Mouse (Mus musculus): ENCODE results near the gene Dip2c. TPM values are rescaled to one million over a fixed set of nuclear protein-coding genes. Genes with fewer than 3 reads are reported as not detected.
A peak's percentile ranks its signal among the peaks of the same experiment; 100 is the strongest.

The Dip2c gene
- total RNA-seq, 2 experiments from 2014 or later, result 63.2 to 67.0 TPM

- DNase-seq, result peak; percentile 30
These were observed 53.1 kb downstream of the Dip2c start for GRCm38 (mm10) chr13:9329307-9329915.

- DNase-seq, result no peak
These were observed 56.9 kb downstream of the Dip2c start for GRCm38 (mm10) chr13:9333187-9333586.

GRCm38 (mm10) chr13:9340293-9340692 is 64.0 kb downstream of the Dip2c start:
- no peak for DNase-seq

- DNase-seq, result no peak
These were observed 66.4 kb downstream of the Dip2c start for GRCm38 (mm10) chr13:9342696-9343095.

- no peak for DNase-seq
These were observed 71.1 kb downstream of the Dip2c start for GRCm38 (mm10) chr13:9347448-9347847.

GRCm38 (mm10) chr13:9350670-9351069 is 74.3 kb downstream of the Dip2c start:
- peak; percentile 59 for DNase-seq

GRCm38 (mm10) chr13:9353890-9354289 is 77.6 kb downstream of the Dip2c start:
- DNase-seq, result no peak

GRCm38 (mm10) chr13:9355331-9355730 is 79.0 kb downstream of the Dip2c start:
- DNase-seq, result peak; percentile 10

- DNase-seq, result no peak
These were observed 85.1 kb downstream of the Dip2c start for GRCm38 (mm10) chr13:9361457-9361856.

GRCm38 (mm10) chr13:9371387-9371786 is 95.1 kb downstream of the Dip2c start:
- no peak for DNase-seq

- no peak for DNase-seq
These were observed 100.8 kb downstream of the Dip2c start for GRCm38 (mm10) chr13:9377130-9377529.

GRCm38 (mm10) chr13:9380740-9381410 is 104.5 kb downstream of the Dip2c start:
- DNase-seq, result no peak

- no peak for DNase-seq
These were observed 111.7 kb downstream of the Dip2c start for GRCm38 (mm10) chr13:9388017-9388416.

GRCm38 (mm10) chr13:9389334-9389733 is 113.0 kb downstream of the Dip2c start:
- no peak for DNase-seq

GRCm38 (mm10) chr13:9390204-9390804 is 114.0 kb downstream of the Dip2c start:
- DNase-seq, result no peak

GRCm38 (mm10) chr13:9393470-9393869 is 117.1 kb downstream of the Dip2c start:
- DNase-seq, result no peak

- no peak for DNase-seq
These were observed 119.0 kb downstream of the Dip2c start for GRCm38 (mm10) chr13:9395286-9395685.

GRCm38 (mm10) chr13:9398846-9399245 is 122.5 kb downstream of the Dip2c start:
- DNase-seq, result no peak

GRCm38 (mm10) chr13:9405399-9405798 is 129.1 kb downstream of the Dip2c start:
- no peak for DNase-seq

- no peak for DNase-seq
These were observed 132.7 kb downstream of the Dip2c start for GRCm38 (mm10) chr13:9408983-9409382.

- no peak for DNase-seq
These were observed 142.1 kb downstream of the Dip2c start for GRCm38 (mm10) chr13:9418441-9418840.

GRCm38 (mm10) chr13:9419213-9419612 is 142.9 kb downstream of the Dip2c start:
- DNase-seq, result no peak

- no peak for DNase-seq
These were observed 145.6 kb downstream of the Dip2c start for GRCm38 (mm10) chr13:9421949-9422348.

GRCm38 (mm10) chr13:9422876-9423275 is 146.5 kb downstream of the Dip2c start:
- DNase-seq, result no peak
